Mouse (Mus musculus): ENCODE measurements around the gene Peli1. TPM values are rescaled to one million over a fixed set of nuclear protein-coding genes. Genes with fewer than 3 reads are reported as not detected.

Gene Peli1
- polyA plus RNA-seq (2012; rRNA removed) = 51.0 and 55.0 TPM in 2 replicates

DNA sequence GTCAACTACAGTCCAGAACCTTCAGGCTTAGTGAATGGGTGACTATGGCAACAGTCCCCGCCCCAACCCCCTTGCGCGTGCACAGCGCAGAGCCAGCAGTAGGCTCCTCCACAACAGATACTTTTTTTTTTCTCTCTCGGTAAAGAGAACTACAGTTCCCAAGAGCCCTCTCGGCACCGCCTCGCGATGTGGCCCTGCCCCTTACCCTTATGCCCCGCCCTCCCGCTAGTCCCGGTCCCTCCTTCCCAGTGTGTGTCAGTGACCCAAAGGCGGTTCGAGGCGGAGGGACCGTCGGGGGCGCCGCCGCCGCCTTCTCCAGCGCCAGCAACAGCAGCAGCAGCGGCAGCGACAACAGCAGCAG lies at the start of gene Peli1:
Gene Peli1, plus strand, starts transcription at position 225 of the 361 bp plus-strand sequence.

Other genes starting within 250 kb of the Peli1 start
- gene Vps54, start 148.0 kb downstream of the Peli1 start, polyA plus RNA-seq (2012; rRNA removed) = 24.5 and 25.5 TPM in 2 replicates

Data from central nervous system, embryonic 18 days (tissue).